Mouse (Mus musculus) bone marrow, adult 2 months (tissue): Measurements from ENCODE around the gene Rps19.

Source experiments
- CTCF ChIP-seq: fragments of 200-500 bp; IDR thresholded peaks from 2 replicates; pipeline ENCODE4 v1.5.1; 2011; ENCODE audit warnings: low read length, control low read depth; ENCODE audit not compliant: control insufficient read depth, insufficient read depth
- POLR2A ChIP-seq: fragments of 200-500 bp; IDR thresholded peaks from 2 replicates; pipeline ENCODE4 v1.6.1; 2011; ENCODE audit warnings: low read depth, mild to moderate bottlenecking, control low read depth, low read length, borderline replicate concordance; ENCODE audit not compliant: control insufficient read depth

DNA sequence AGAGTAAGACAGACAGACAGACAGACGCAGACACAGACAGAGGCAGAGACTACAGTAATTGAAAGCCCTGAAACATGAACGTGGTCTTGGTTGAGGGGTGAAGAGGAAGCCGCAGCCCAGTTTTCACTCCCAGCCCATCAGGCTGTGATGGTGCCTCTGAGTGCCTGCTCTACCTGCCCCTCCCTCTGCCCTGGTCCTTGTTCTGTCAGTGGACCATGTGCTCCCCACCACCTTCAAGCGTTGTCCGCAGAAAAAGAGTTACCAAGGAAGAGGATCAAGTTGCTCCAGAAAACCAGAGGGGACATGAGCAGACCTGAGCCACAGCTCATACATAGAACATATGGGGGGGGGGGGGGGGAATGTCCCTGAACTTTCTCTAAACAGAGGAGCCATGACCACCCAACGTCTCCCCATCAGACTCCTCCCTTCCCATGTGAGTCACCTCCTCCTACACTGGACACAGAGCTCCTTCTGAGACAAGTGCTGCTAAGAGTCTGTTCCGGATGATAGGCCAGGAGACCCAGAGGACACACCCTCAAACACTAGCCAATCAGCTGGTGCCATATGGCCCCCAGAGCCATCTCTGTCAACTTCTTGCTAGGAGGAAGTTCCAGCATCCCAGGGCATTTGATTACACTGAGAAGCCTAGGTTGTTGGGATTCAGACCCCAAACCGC, 31.5 kb upstream of the Rps19 start:
- TF ChIP-seq CTCF (no peak), POLR2A (no peak)
